Mouse (Mus musculus): Measurements from ENCODE around the gene Spsb4.

Gene Spsb4

GRCm38 (mm10) chr9:97018677-97019147 lies at the start of gene Spsb4:
TSS of gene Spsb4 (minus strand) at chr9:97018843.
- DNase-seq (ENCODE audit: low spot score), result peak; percentile 57

DNA sequence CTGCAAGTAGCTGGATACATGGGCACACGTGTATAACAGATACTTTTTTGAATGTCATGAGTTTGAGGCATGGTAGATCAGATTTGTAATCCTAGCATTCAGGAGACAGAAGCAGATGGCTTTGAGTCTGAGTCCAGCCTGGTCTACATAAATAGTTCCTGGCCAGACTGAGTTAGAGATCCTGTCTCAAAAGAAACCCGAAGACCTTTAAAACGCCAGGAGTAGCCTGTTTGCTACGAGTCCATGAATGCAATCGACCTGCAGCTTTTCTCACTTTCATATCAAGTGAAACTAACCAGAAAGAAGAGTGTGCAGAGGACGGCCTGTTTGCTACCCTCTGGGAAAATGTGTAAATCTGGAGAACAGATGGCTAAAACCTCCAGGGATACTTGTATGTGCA lies 49.1 kb upstream of the Spsb4 start:
- DNase-seq (ENCODE audit: low spot score), result no peak

DNA sequence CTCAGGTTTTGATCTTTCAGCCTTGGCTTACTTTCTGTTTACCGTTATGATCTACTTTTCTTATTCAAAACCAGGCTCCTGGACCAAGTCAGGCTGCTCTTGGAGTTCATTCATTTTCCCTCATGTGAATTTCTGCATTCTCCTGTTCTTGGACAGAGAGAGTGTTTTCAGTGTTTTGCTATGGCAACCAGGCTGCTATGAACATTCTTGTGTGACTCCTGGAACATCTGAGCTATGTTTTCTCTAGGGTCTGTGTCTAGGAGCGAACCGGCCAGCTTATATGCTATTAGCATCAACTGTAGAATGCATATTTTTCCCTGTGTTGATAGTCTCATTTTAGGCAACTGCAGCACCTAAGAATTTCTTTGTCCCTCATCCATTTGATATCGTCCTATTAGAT lies 47.2 kb upstream of the Spsb4 start:
- no peak for DNase-seq (ENCODE audit: low spot score)

DNA sequence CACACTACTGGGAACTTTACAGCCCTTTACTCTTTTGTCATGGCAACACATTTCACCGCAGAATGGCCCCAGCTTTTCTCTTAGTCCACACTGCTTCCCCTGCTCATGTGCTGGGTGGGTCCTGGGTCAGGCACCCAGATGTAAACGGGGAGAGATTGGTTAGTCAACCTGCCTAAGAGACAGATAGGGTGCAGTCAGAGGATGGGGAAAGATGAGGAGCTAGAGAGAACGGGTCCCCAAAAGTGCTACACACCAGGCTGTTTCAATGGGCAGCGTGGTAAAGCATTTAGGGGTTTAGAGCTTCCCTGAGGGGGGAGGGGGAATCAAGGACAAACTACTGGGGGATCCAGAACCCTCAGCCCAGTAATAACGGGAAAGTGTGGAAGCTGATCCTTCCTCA lies 46.6 kb upstream of the Spsb4 start:
- no peak for DNase-seq (ENCODE audit: low spot score)

DNA sequence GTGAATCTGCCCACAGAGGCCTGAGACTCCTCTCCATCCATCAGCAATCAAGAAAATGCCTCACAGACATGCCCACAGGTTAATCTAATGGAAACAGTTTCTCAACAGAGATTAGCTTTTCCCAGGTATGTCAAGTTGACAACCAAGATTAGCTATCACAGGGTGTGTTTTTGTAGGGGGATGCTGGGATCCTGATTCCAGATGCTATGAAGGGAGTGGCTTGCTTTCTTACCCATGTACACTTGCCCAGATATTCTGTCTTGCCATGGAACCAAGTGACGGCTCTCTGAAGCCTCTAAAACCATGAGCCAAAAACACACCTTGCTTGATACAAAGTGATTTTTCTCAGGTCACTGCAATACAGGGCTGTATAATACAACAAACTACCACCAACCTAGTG lies 45.5 kb upstream of the Spsb4 start:
- no peak for DNase-seq (ENCODE audit: low spot score)

- no peak for DNase-seq (ENCODE audit: low spot score)
Observed at GRCm38 (mm10) chr9:97061696-97062095, 43.1 kb upstream of the Spsb4 start.

DNA sequence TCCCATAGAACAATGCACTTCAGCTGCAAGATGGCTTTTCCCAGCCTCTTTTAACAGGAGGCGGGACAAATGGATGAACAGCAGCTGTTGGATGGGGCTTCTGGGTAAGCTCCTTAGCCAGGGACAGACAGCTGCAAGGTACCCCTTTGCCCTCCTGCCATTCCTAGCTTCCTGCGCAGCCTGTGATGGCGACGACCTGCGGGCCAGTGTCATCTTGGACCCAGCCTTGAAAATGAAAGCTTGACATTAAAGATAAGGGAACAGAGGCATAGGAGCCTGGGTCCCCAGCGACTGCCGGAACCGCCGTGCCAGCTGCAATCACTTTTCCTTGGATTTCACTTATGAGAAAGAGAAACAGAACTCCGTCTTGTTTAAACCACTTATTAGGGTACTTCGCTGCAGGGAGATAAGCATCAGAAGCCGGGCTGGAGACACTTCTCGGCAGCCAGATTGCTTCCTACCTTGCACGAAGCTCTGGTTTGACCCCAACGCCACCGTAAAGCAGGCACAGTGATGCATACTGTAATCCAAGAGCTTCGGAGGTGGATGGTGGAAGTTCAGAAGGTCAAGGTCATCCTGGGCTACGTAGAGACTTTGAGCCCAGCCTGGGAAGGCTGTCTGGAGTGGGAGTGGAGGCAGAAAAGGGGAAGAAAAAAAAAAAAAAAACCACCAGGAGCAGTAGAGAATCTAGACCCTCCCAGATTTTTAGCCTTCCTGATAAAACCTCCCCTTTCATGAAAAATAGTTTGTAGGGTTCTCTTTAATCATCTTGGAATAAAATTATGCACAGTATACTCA lies 38.1 kb upstream of the Spsb4 start:
- DNase-seq (ENCODE audit: low spot score), result no peak

- no peak for DNase-seq (ENCODE audit: low spot score)
Observed at GRCm38 (mm10) chr9:97055906-97056305, 37.3 kb upstream of the Spsb4 start.

GRCm38 (mm10) chr9:97051176-97051575 lies 32.5 kb upstream of the Spsb4 start:
- DNase-seq (ENCODE audit: low spot score), result no peak

DNA sequence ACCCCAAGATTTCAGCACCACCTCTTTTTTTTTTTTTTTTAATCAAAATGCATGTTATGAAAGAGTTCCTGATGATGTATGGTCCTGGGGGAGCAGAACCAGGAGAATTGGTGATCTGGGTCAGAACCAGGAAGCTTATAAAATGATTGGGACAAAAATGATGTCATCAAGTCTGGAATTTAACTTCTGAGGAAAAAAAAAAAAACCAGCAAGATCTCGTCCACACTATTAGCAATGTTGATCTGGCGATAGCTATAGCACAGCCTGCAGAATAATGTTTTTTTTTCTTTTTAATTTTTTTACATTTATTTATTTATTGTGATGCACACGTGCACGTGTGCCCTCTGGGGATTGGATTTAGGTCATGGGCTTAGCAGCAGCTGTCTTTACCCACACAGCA lies 27.6 kb upstream of the Spsb4 start:
- DNase-seq (ENCODE audit: low spot score), result no peak

DNA sequence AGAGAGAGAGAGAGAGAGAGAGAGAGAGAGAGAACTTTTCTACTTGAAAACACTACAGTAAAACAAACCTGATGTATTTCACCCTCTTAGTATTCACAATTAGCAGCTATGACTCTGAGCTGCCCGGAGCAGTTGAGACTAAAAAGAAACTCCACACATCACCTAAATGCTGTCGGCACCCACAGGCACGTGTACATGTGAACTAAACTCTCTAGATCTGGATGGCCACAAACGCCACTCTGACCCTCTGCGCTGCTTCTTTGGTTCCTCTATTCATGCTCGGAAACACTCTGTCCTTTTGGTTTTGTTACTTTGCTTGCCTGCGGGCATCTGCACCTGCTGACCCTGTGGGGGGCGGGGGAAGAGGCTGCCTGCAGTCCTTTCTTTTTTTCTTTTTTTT lies 23.0 kb upstream of the Spsb4 start:
- DNase-seq (ENCODE audit: low spot score), result no peak

- no peak for DNase-seq (ENCODE audit: low spot score)
Observed at GRCm38 (mm10) chr9:97038010-97038409, 19.4 kb upstream of the Spsb4 start.

GRCm38 (mm10) chr9:97036656-97037055 lies 18.0 kb upstream of the Spsb4 start:
- no peak for DNase-seq (ENCODE audit: low spot score)

- DNase-seq (ENCODE audit: low spot score), result no peak
Observed at GRCm38 (mm10) chr9:97027361-97027760, 8.7 kb upstream of the Spsb4 start.

- DNase-seq (ENCODE audit: low spot score), result no peak
Observed at GRCm38 (mm10) chr9:97026006-97026405, 7.4 kb upstream of the Spsb4 start.

GRCm38 (mm10) chr9:97024451-97024850 lies 5.8 kb upstream of the Spsb4 start:
- DNase-seq (ENCODE audit: low spot score), result no peak

DNA sequence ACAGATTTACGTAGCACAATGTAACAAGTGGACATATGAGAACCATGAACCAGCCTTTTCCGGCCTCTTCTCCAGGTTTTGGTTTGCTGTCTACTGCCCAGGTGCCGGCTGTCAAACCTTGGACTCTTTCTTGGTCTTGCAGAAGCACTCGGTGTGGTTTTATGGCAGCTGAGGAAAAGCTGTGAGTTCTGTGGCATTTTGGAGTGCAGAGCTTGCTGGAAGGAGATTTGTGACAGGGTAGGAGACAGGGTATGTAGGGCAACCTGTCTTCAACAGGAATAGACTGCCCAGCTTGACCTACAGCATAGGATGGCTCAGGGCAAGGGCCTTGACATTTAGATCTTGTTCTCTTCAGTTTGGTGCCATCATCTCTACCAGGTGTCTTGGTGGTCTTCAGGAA lies 4.3 kb upstream of the Spsb4 start:
- DNase-seq (ENCODE audit: low spot score), result no peak

GRCm38 (mm10) chr9:97022371-97022770 lies 3.7 kb upstream of the Spsb4 start:
- no peak for DNase-seq (ENCODE audit: low spot score)

DNA sequence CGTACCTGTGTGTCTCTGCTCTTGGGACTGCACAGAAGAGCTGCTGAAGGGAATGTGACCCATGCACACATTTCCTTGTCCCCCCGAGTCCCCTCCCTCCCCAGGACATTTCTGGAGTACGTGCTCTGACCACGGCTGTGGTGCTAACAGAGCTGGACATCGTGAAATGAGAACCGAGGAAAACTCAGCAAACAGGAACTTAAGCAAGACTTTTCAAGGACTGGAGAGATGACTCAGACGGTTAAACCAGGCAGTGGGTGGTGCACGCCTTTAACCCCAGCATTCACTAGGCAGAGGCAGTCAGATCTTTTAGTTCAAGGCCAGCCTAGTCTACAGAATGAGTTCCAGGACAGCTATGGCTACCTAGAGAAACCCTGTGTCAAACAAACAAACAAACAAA lies 1.5 kb upstream of the Spsb4 start:
- DNase-seq (ENCODE audit: low spot score), result no peak

DNA sequence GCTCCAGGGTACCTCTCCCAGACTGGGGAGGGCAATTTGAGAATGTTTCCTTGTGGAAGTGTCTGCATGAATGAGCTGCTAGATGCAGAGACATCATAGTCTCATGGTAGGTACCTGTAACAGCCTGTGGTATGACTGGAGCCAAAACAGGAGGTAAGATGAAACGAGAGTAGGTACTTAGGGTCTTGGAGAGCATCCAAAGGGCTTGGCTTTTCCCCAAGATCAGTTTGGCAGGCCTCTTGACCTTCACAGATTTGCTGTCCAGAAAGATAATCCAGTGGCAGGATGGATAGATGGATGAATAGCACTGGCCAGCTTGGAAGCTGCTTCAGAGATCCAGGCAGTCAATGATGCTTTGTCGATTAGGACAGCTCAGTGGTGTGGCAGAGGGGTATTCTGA lies 1.0 kb upstream of the Spsb4 start:
- DNase-seq (ENCODE audit: low spot score), result no peak

DNA sequence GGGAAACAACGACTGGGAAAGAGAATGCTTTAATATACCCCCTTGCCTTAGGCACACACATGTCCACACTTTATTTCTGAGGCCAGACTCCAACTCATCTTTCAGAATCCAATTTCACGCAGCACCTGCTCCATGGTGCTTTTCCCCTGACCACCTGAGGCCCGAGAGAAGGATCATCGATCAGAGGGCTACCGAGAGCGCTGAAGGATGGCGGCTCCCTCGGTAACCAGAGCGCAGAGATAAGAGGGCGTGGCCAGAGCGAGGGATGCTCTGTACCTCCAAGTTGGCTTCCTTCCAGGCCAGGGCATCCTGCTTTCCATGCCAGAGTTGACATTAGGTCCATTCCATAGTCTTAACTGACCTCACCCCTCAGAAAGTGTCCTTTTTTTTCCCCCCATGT lies 588 bp upstream of the Spsb4 start:
- DNase-seq (ENCODE audit: low spot score), result no peak

DNA sequence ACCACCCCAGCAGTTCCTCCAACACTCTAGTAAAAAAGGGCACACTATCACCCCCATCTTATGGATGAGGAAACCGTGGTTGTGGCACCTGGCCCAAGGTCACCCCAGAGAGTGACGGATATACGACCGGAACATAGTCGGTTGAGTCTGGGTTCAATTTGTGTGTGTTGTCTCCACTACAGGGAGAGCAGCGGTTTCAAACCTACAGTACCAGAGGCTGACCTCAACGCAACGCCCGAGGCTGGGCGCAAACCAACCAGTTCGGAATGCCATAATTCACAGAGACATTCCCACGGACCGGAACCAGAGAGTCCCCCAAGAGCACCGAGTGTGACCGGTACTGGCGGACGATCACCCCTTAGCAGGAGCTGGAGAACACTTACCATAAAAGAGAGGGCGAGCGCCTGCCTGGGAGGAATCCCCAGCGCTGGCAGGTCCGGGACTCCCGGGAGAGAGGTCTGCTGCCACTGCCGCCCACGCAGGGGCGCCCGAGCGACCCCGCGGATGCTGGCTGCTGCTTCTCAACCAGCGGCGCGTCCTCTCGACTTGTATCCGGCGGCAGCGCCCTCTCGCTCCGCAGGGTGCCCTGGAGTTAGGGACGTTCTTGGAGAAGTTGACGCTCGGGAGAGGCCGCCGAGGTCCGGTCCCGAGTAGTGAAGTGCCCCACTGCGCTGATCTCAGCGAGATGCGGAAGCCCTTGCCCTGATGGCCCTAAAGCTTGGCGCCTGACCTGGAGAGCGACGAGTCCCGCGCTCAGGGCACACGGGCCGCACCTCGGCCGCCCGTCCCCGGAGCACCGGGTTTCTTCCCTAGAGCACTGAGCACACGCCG lies 617 bp downstream of the Spsb4 start:
- peak; percentile 43 for DNase-seq (ENCODE audit: low spot score)

DNA sequence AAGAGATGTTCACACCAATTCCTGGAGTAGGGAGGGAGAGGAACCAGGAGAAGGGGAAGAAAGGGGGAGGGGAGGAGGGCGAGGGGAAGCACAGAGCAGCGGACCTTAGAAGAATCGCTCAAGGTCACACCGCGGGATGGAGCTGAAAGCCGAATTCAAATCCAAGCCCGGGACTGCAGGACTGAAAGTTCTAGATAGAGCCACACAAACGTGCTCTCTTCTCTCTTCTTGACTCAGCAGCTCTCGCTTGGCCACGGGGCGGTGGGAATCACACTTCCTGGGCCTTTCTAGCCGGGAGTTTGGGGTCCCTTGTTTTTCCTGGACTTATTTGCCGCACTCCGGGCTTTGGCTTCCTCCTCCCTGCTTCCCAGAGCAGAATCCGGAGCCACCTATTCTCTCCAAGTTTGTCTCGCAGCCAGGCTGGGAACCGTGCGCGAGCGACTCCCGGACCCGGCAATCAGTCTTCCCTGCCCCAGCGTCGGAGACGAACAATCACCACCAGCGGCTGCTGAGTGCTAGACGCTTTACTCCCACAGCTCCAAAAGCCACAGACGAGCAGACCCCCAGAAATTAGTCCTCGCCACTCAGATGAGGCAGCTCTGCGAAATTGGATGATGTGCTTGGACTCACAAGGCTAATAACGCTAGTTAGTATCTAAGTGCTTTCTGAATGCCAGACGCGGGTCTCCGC lies 1.4 kb downstream of the Spsb4 start:
- no peak for DNase-seq (ENCODE audit: low spot score)
